Mouse (Mus musculus) neural tube, embryonic 11.5 days (tissue): ENCODE data around the gene Casc3. TPM values are rescaled to one million over a fixed set of nuclear protein-coding genes. Genes with fewer than 3 reads are reported as not detected.
"Not testable (repeated sequence)": the region's sequence is repeated elsewhere in the genome, so short reads cannot be mapped to it uniquely, and the experiment has no call there.

Experiments used
- ATAC-seq: fragments of 200-750 bp; cut with Nextera tagmentation; 2 replicates; pipeline ENCODE4 v1.8.0; 2017; ENCODE audit warnings: moderate number of reproducible peaks, mild to moderate bottlenecking, moderate TSS enrichment, moderate library complexity; ENCODE audit not compliant: insufficient read depth, low FRiP score, low TSS enrichment
- DNase-seq: peaks from one replicate; pipeline ENCODE4 v3.0.0-alpha.2; 2015; ENCODE audit warnings: low spot score
- H3K27ac ChIP-seq: fragments of 300-500 bp; sonication (generic); 2 replicates; pipeline ENCODE4 v1.5.1; 2014; ENCODE audit warnings: low read depth, mild to moderate bottlenecking, low read length
- H3K27me3 ChIP-seq: fragments of 300-500 bp; sonication (generic); 2 replicates; pipeline ENCODE4 v1.6.1; 2014; ENCODE audit warnings: mild to moderate bottlenecking, low read length, mixed read lengths; ENCODE audit not compliant: control insufficient read depth, insufficient read depth
- H3K36me3 ChIP-seq: fragments of 300-500 bp; sonication (generic); 2 replicates; pipeline ENCODE4 v1.6.1; 2014; ENCODE audit warnings: mild to moderate bottlenecking, low read length, moderate library complexity, mixed read lengths; ENCODE audit not compliant: control insufficient read depth, insufficient read depth
- H3K4me1 ChIP-seq: fragments of 300-500 bp; sonication (generic); 2 replicates; pipeline ENCODE4 v1.6.1; 2014; ENCODE audit warnings: low read length, mixed read lengths; ENCODE audit not compliant: control insufficient read depth, insufficient read depth
- H3K4me2 ChIP-seq: fragments of 300-500 bp; sonication (generic); 2 replicates; pipeline ENCODE4 v1.6.1; 2014; ENCODE audit warnings: low read depth, mild to moderate bottlenecking, moderate library complexity
- H3K4me3 ChIP-seq: fragments of 300-500 bp; sonication (generic); 2 replicates; pipeline ENCODE4 v1.5.1; 2014; ENCODE audit warnings: low read depth, low read length
- H3K9ac ChIP-seq: fragments of 300-500 bp; sonication (generic); 2 replicates; pipeline ENCODE4 v1.6.1; 2014; ENCODE audit warnings: mild to moderate bottlenecking, low read length
- H3K9me3 ChIP-seq: fragments of 300-500 bp; sonication (generic); 2 replicates; pipeline ENCODE4 v1.6.1; 2016; ENCODE audit warnings: low read length; ENCODE audit not compliant: control insufficient read depth
- WGBS: fragments of 180-500 bp; shearing (Covaris S2); extraction: QIAGEN DNeasy Blood & Tissue Kit; methylation state at CpG from one replicate; pipeline ENCODE4 v1.1.7; 2014; 5-methylcytosine and 5-hydroxymethylcytosine counted together
- polyA plus RNA-seq: library from polyadenylated mRNA; unstranded; fragments of >200 nt; fragmentation: Nextera tagmentation; extraction: Ambion mirVana; gene quantifications from 2 replicates; pipeline ENCODE4 v1.2.1, GENCODE M21; 2014

The Casc3 gene
- polyA plus RNA-seq, 1 experiment from 2014 or later: 59.4 TPM

DNA sequence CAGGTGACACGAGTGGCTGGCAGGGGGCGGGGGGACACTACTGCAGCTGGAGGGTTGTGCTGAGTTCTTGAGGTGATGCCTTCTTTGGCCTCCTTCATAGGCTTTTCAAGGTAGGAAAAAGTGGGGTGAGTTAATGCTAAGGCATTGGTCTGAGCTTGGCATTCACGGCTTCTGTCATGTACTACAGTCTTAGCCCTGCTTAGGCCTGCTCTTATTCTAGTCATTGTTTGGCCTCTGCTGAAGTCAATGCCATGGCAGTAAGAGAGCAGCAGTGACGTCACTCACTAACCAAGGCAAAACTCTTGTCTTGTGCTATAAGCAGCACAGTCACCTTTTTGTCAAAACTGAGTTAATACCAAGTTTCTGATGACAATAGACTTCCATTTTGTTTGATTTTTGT, 6.8 kb upstream of the Casc3 start:
- Histone ChIP-seq H3K27ac (no peak overlapping the region), H3K27me3 (no peaks in the 10 kb centered on the region), H3K4me2 (peak overlapping the region; percentile 95), H3K9me3 (no peaks in the 10 kb centered on the region), H3K4me1 (peaks cover 21% of the 10 kb centered on the region), H3K9ac (peak overlapping the region; percentile 99; the same call in 1 of the 2 replicates), H3K36me3 (peaks cover 14% of the 10 kb centered on the region), H3K4me3 (peak overlapping the region; percentile 100)
- WGBS: 70% methylated on average over 4 of the region's 4 CpGs
- DNase-seq (no peak), ATAC-seq (no peak)

DNA sequence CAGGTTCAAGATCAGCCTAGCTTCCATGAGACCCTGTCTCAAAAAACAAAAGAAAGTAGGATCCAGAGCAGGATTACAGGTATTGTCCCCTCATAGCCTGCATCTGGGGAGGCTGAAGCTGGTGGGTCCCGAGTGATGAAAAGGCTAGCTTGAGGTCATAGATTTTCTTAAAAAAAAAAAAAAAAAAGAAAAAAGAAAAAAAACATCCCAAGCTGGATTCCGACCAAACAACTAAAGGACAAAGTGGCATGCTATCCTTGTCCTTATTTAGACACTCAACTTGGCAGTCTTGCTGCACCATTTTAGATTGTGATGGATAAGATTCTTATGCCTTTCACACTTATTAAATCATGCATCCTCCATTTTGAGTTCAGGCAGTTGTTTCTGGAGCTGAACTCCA, 3.7 kb downstream of the Casc3 start:
- Histone ChIP-seq H3K9me3 (no peaks in the 10 kb centered on the region), H3K4me2 (no peak overlapping the region; the same call in 1 of the 2 replicates), H3K4me1 (peaks cover 12% of the 10 kb centered on the region), H3K36me3 (peaks cover 22% of the 10 kb centered on the region), H3K27me3 (no peaks in the 10 kb centered on the region), H3K4me3 (no peak overlapping the region), H3K9ac (no peak overlapping the region), H3K27ac (0 out of 2 replicates have a peak overlapping the region, but pooled peaks have one; percentile 17)
- no peak for ATAC-seq
- DNase-seq: no peak
- WGBS: 86% methylated on average over 2 of the region's 2 CpGs

DNA sequence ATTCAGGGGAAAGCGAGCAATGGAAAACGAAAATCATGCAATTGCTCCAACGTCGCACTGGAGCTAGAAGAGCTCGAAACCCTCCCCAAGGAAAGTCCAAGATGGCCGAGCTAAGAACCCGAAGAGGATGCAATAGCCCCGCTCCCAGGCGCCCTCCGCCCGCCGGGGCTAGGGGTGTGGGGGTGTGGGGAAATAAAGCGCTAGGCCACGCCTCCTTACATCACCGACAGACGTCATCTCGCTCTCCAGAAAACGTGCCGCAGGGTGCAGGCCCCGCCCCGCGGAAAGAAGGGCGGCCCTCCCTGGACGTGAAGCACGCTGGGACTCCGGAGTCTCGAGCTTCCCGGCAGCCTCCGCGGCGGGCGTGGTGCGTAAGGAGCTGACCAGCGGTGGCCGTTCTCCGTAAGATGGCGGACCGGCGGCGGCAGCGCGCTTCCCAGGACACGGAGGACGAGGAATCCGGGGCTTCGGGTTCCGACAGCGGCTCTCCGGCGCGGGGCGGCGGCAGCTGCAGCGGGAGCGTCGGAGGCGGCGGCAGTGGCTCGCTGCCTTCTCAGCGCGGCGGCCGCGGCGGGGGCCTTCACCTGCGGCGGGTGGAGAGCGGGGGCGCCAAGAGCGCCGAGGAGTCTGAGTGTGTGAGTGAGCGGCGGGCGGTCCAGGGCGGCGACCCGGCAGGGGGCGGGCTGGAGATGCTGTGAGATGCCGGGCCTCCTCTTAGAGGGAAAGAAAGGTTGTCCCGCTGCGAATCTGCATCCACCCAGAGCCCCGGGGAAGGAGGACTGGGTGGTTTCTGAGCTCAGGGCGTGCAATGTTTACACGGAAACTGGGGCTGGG, 5.0 kb downstream of the Casc3 start:
- peak overlapping the region; percentile 64 for H3K4me3 ChIP-seq
- DNase-seq (peak; percentile 100), ATAC-seq (peak; percentile 98)
- H3K9me3 ChIP-seq: no peaks in the 10 kb centered on the region
- peaks cover 11% of the 10 kb centered on the region for H3K36me3 ChIP-seq
- peak overlapping the region; percentile 90 for H3K9ac ChIP-seq
- peak overlapping the region; percentile 81 for H3K4me2 ChIP-seq
- WGBS: under 1% methylated on average over 84 of the region's 84 CpGs
- H3K4me1 ChIP-seq: peaks cover 12% of the 10 kb centered on the region
- H3K27me3 ChIP-seq: no peaks in the 10 kb centered on the region
- peak overlapping the region; percentile 89 for H3K27ac ChIP-seq

DNA sequence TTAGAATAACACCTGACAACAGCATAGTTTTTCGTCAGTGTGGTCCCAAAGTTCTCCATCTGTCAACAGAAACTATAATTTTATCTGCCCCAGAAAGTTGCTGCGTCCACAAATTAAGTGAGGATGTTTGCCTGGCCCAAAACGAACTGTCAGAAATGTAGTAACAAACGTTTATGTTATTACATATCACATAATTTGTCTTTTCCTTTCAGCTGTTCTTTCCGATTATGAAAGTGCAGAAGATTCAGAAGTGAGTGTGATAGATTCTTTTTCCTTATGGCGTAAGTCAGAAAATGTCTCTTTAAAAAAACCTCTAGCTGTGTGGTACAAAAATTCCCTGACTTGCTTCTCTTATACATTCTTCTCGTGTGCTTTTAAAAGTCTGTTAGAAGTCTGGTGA, 6.0 kb downstream of the Casc3 start:
- Histone ChIP-seq H3K36me3 (peaks cover 3% of the 10 kb centered on the region), H3K4me1 (peaks cover 12% of the 10 kb centered on the region), H3K4me3 (peak overlapping the region; percentile 64), H3K9me3 (no peaks in the 10 kb centered on the region), H3K27ac (no peak overlapping the region), H3K27me3 (no peaks in the 10 kb centered on the region), H3K9ac (peak overlapping the region; percentile 90), H3K4me2 (peak overlapping the region; percentile 81)
- DNase-seq (no peak), ATAC-seq (no peak)
- 77% methylated on average over 7 of the region's 7 CpGs for WGBS

DNA sequence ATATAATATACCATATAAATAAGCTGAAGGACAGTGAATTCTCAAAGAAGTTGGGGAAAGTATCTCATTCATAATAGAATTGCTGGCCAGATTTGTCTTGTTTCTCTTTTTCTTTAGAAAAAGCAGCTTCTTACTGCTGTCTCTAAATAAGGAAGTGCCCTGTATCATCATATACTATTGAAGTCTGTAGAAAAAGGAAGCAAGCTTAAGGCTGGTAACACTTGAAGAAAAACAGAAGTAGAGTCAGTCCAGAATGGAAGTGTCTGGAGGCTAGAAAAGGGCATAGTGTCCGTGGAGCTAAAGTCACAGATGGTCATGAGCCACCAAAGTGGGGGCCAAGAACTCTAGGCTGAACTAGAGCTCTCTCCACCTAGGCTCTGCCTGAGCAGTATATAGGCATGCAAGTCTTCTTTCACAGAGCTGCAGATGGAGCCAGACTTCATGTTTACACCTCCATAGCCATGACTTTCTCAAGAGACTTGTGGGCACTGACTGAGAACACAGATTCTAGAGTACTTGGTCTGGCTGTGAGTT, 12.1 kb downstream of the Casc3 start:
- ATAC-seq: no peak
- H3K4me2 ChIP-seq: no peak overlapping the region
- 95% methylated on average over 1 of the region's 1 CpGs for WGBS
- H3K9ac ChIP-seq: no peak overlapping the region
- H3K36me3 ChIP-seq: peaks cover 16% of the 10 kb centered on the region
- H3K4me3 ChIP-seq: no peak overlapping the region
- no peaks in the 10 kb centered on the region for H3K4me1 ChIP-seq
- H3K27ac ChIP-seq: no peak overlapping the region
- H3K9me3 ChIP-seq: no peaks in the 10 kb centered on the region
- no peak for DNase-seq
- H3K27me3 ChIP-seq: no peaks in the 10 kb centered on the region

DNA sequence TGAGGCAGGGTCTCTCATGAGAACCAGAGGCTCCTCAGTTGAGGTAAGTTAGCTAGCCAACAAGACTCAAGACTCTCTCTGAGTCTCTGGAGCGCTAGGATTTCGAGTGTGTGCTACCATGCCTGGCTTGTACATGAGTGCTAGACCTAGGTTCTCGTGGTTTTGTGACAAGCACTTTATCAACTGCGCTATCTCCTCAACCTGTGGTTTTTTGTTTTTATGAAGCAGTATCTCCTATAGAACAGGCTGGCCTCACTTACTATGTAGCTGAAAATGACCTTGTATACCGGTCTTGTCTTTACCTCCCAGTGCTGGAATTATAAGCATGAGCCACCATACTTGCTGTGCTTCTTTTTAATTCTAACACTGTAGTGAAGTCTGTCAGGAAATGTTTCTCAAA, 16.3 kb downstream of the Casc3 start:
- ATAC-seq (no peak), DNase-seq (no peak)
- Histone ChIP-seq H3K36me3 (peaks cover 38% of the 10 kb centered on the region), H3K4me2 (no peak overlapping the region), H3K4me1 (no peaks in the 10 kb centered on the region), H3K27me3 (no peaks in the 10 kb centered on the region), H3K4me3 (no peak overlapping the region), H3K27ac (no peak overlapping the region), H3K9ac (no peak overlapping the region), H3K9me3 (no peaks in the 10 kb centered on the region)
- 96% methylated on average over 5 of the region's 5 CpGs for WGBS

DNA sequence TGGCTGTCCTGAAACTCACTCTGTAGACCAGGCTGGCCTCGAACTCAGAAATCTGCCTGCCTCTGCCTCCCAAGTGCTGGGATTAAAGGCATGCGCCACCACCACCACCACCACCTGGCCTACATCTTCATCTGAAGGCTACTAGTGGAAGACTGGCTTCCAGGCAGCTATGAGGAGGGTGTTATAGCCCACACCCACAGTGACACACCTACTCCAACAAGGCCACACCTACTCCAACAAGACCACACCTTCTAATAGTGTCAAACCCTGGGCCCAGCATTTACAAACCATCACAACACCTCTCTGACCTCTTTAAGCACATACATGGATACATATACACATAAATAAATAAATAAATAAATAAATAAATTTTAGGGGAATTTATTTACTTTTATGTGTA, 21.4 kb downstream of the Casc3 start:
- not testable (repeated sequence) for ATAC-seq

DNA sequence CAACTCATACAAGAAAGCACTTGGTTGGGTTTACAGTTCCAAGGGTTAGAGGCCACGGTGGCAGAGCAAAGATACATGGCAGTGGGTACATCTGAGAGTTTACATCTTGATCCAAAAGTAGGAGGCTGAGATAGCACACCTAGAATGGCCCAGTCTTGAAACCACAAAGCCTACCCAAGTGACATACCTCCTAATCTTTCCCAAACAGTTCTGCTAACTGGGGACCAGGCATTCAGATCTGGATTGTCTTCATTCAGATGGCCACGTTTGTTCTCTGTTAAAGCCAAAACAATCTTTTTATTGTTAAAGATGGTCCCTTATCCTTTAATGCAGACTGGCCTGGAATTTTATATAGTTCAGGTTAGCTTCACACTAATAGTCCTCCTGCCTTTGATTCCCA, 23.2 kb downstream of the Casc3 start:
- no peaks in the 10 kb centered on the region for H3K9me3 ChIP-seq
- ATAC-seq (no peak), DNase-seq (no peak)
- no peak overlapping the region for H3K9ac ChIP-seq
- H3K27me3 ChIP-seq: no peaks in the 10 kb centered on the region
- no peak overlapping the region for H3K27ac ChIP-seq
- H3K4me3 ChIP-seq: no peak overlapping the region
- H3K4me1 ChIP-seq: no peaks in the 10 kb centered on the region
- peaks cover 46% of the 10 kb centered on the region for H3K36me3 ChIP-seq
- no peak overlapping the region for H3K4me2 ChIP-seq
- 80% methylated on average over 2 of the region's 2 CpGs for WGBS

More for the DNA sequence above, 21.4 kb downstream of the Casc3 start:
- H3K9ac ChIP-seq, DNase-seq, H3K27ac ChIP-seq, H3K4me2 ChIP-seq, H3K4me3 ChIP-seq, H3K9me3 ChIP-seq, H3K4me1 ChIP-seq, H3K27me3 ChIP-seq: not testable (repeated sequence)
- peaks cover 52% of the 10 kb centered on the region for H3K36me3 ChIP-seq
- WGBS: 100% methylated on average over 2 of the region's 2 CpGs
